Mouse (Mus musculus) lung, adult 2 months (tissue): ENCODE data around the gene Cmss1.

ENCODE experiments used
- CTCF ChIP-seq: fragments of 200-500 bp; IDR thresholded peaks from 2 replicates; pipeline ENCODE4 v1.5.1; 2011; ENCODE audit warnings: mild to moderate bottlenecking, low read length, control low read depth; ENCODE audit not compliant: insufficient read depth
- POLR2A ChIP-seq: fragments of 200-500 bp; IDR thresholded peaks from 2 replicates; pipeline ENCODE4 v1.6.1; 2011; ENCODE audit warnings: low read depth, mild to moderate bottlenecking, control low read depth, low read length, borderline replicate concordance; ENCODE audit errors: extremely low read depth

DNA sequence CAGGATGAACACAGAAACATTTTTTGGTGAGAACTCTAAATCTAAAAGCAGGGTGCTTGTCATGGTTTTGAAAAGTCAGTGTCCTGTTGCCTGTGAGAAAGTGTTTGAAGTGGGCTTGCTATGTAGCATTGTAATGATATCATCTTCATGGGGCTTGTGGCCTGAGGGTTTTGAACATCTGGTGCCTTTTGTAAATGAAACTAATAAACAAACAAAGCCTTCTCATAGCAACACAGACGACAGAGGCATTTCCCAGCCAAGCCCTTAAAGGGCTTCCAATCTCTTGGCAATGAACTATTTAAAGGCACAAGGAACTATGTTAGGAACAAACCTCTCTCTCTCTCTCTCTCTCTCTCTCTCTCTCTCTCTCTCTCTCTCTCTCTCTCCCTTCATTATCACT is 339.6 kb downstream of the Cmss1 start:
- TF ChIP-seq CTCF: no peak
- TF ChIP-seq POLR2A: no peak
